Mouse (Mus musculus) E14TG2a.4 (cell line): ENCODE measurements at regions not wholly inside any gene's neighbourhood (a gene's known extent, or its start where the extent isn't known, plus 50 kb on each side); places are given as distances from the start of the nearest gene placed in this dataset.

Source experiments
- CTCF ChIP-seq: conservative IDR thresholded peaks from 2 replicates; pipeline ENCODE4 v1.5.1; 2014; ENCODE audit warnings: low read length
- NANOG ChIP-seq: IDR thresholded peaks from 2 replicates; pipeline ENCODE4 v1.6.1; 2014; ENCODE audit warnings: borderline replicate concordance, low read length, mixed read lengths

DNA sequence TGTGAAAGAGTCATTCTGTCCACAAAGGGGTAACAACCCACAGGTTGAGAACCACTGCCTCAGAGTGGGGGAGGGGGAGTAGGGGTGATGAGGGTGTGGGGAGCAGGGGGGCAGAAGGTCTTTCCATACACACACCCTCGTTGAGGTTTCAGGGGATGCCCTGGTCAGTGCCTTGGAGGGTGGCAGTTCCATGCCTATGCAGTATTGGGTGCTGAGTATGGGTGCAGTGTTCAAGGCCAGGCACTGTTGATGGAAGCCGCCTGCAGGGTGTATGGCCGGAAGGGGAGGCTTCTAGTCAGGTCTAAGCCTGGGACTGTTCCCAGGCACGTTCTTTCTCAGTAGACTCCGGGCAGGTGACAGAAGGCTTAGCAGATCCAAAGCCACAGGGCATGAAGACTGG is 234.1 kb downstream of the 3100002H09Rik start:
- TF ChIP-seq CTCF (no peak), NANOG (no peak)
